Mouse (Mus musculus) stomach, postnatal 0 days (tissue): ENCODE measurements around the gene 9930022D16Rik. TPM values are rescaled to one million over a fixed set of nuclear protein-coding genes. Genes with fewer than 3 reads are reported as not detected.

Experiments
- ATAC-seq: fragments of 200-750 bp; cut with Nextera tagmentation; 2 replicates; pipeline ENCODE4 v1.8.0; 2017; ENCODE audit not compliant: low FRiP score, low TSS enrichment
- DNase-seq: peaks from one replicate; pipeline ENCODE4 v3.0.0-alpha.2; 2016; ENCODE audit warnings: low spot score
- H3K27ac ChIP-seq: fragments of 300-500 bp; sonication (generic); replicated peaks from 2 replicates; pipeline ENCODE4 v1.5.1; 2014; ENCODE audit warnings: mild to moderate bottlenecking, control low read depth
- H3K27me3 ChIP-seq: fragments of 300-500 bp; sonication (generic); 2 replicates; pipeline ENCODE4 v1.6.1; 2014; ENCODE audit warnings: low read length; ENCODE audit not compliant: control insufficient read depth, insufficient read depth
- H3K36me3 ChIP-seq: fragments of 300-500 bp; sonication (generic); 2 replicates; pipeline ENCODE4 v1.6.1; 2014; ENCODE audit warnings: low read length, mixed read lengths; ENCODE audit not compliant: control insufficient read depth, insufficient read depth
- H3K4me1 ChIP-seq: fragments of 300-500 bp; sonication (generic); replicated peaks from 2 replicates; pipeline ENCODE4 v1.6.1; 2014; ENCODE audit warnings: antibody characterized with exemption; ENCODE audit not compliant: control insufficient read depth, insufficient read depth
- H3K4me2 ChIP-seq: fragments of 300-500 bp; sonication (generic); replicated peaks from 2 replicates; pipeline ENCODE4 v1.6.1; 2014; ENCODE audit warnings: low read depth, mild to moderate bottlenecking, control low read depth, moderate library complexity
- H3K4me3 ChIP-seq: fragments of 300-500 bp; sonication (generic); 2 replicates; pipeline ENCODE4 v1.5.1; 2014; ENCODE audit warnings: low read depth, low read length, control low read depth
- H3K9ac ChIP-seq: fragments of 300-500 bp; sonication (generic); 2 replicates; pipeline ENCODE4 v1.6.1; 2014; ENCODE audit warnings: mild to moderate bottlenecking, low read length, control low read depth, mixed read lengths
- H3K9me3 ChIP-seq: fragments of 300-500 bp; sonication (generic); 2 replicates; pipeline ENCODE4 v1.6.1; 2016; ENCODE audit warnings: low read length; ENCODE audit not compliant: control insufficient read depth
- CTCF ChIP-seq: IDR thresholded peaks from 2 replicates; pipeline ENCODE4 v1.5.1; 2016; ENCODE audit warnings: antibody characterized with exemption, low read depth, mild to moderate bottlenecking, moderate library complexity
- EP300 ChIP-seq: optimal IDR thresholded peaks from 2 replicates; pipeline ENCODE3; 2016; ENCODE audit warnings: antibody characterized with exemption
- WGBS: fragments of 180-500 bp; shearing (Covaris S2); extraction: QIAGEN DNeasy Blood & Tissue Kit; methylation state at CpG from one replicate; pipeline ENCODE4 v1.1.7; 2014; 5-methylcytosine and 5-hydroxymethylcytosine counted together
- microRNA-seq: library from miRNA; unstranded; fragments of <30 nt; microRNA quantifications from one replicate; pipeline ENCODE4, GENCODE M21; 2016
- polyA plus RNA-seq: library from polyadenylated mRNA; unstranded; fragments of >200 nt; fragmentation: Nextera tagmentation; extraction: Ambion mirVana; gene quantifications from 2 replicates; pipeline ENCODE4 v1.2.1, GENCODE M21; 2015

The 9930022D16Rik gene
- polyA plus RNA-seq, 1 experiment from 2014 or later: not detected

- H3K36me3 ChIP-seq: no peaks in the 10 kb centered on the region
- H3K9ac ChIP-seq: no peak overlapping the region
- H3K9me3 ChIP-seq: no peaks in the 10 kb centered on the region
- DNase-seq: no peak
- no peaks in the 10 kb centered on the region for H3K4me1 ChIP-seq
- no peak overlapping the region for H3K4me3 ChIP-seq
- H3K4me2 ChIP-seq: no peak overlapping the region
- H3K27me3 ChIP-seq: no peaks in the 10 kb centered on the region
- WGBS: 45% methylated on average over 5 of the region's 5 CpGs
- TF ChIP-seq EP300 (no peak), CTCF (no peak)
- no peak overlapping the region for H3K27ac ChIP-seq
- ATAC-seq: no peak
Measured at GRCm38 (mm10) chr11:109460586-109460985, 46.9 kb downstream of the 9930022D16Rik start.

- Histone ChIP-seq H3K27ac (no peak overlapping the region), H3K4me1 (no peaks in the 10 kb centered on the region), H3K4me2 (no peak overlapping the region), H3K9me3 (no peaks in the 10 kb centered on the region), H3K4me3 (no peak overlapping the region), H3K27me3 (no peaks in the 10 kb centered on the region), H3K36me3 (no peaks in the 10 kb centered on the region), H3K9ac (no peak overlapping the region)
- WGBS: 82% methylated on average over 4 of the region's 4 CpGs
- ATAC-seq (no peak), DNase-seq (no peak)
- no peak for TF ChIP-seq EP300
- no peak for TF ChIP-seq CTCF
Measured at GRCm38 (mm10) chr11:109465068-109465467, 51.4 kb downstream of the 9930022D16Rik start.

- H3K4me2 ChIP-seq: no peak overlapping the region
- H3K4me1 ChIP-seq: no peaks in the 10 kb centered on the region
- no peak for TF ChIP-seq EP300
- TF ChIP-seq CTCF: no peak
- H3K4me3 ChIP-seq: no peak overlapping the region
- no peak overlapping the region for H3K27ac ChIP-seq
- H3K9ac ChIP-seq: no peak overlapping the region
- no peaks in the 10 kb centered on the region for H3K27me3 ChIP-seq
- ATAC-seq (no peak), DNase-seq (no peak)
- whole genome bisulfite sequencing: 57% methylated on average over 8 of the region's 8 CpGs
- H3K9me3 ChIP-seq: no peaks in the 10 kb centered on the region
- no peaks in the 10 kb centered on the region for H3K36me3 ChIP-seq
Measured at GRCm38 (mm10) chr11:109466987-109467386, 53.3 kb downstream of the 9930022D16Rik start.

DNA sequence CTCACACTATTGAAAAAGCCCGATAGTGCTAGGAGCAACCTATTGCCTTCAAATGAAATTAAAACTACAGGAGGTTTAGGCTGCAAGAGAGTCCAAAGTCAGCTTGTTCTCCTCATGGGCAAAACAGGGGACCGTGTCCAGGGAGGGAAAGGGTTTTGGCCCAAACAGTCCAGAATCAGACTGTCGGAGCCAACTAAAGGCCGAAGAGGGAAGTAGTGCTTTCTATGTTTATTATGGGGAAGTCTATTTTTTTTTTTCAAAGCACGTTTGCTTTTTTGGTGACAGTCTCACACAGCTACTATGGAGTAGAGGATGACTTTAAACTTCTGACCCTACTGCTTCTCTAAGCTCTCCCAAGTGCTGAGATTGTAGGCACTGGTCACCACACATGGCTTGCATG, 54.4 kb downstream of the 9930022D16Rik start:
- 63% methylated on average over 5 of the region's 5 CpGs for WGBS
- H3K4me3 ChIP-seq: no peak overlapping the region

More for the DNA sequence above, 54.4 kb downstream of the 9930022D16Rik start:
- ATAC-seq (no peak), DNase-seq (no peak)
- TF ChIP-seq EP300: no peak
- no peak for TF ChIP-seq CTCF
- Histone ChIP-seq H3K27me3 (no peaks in the 10 kb centered on the region), H3K36me3 (no peaks in the 10 kb centered on the region), H3K9me3 (no peaks in the 10 kb centered on the region), H3K4me2 (no peak overlapping the region), H3K27ac (no peak overlapping the region), H3K4me1 (no peaks in the 10 kb centered on the region), H3K9ac (no peak overlapping the region)

Small RNA genes lying within 50 kb of the gene (microRNA-seq; reads per million reads assigned to microRNA genes)
- not detected for gene Gm25540

Other genes starting within 250 kb of the 9930022D16Rik start
- gene Rgs9, start 115.8 kb upstream of the 9930022D16Rik start, polyA plus RNA-seq: 0.73 and 1.1 TPM in 2 replicates
- gene Gna13, start 51.1 kb upstream of the 9930022D16Rik start, polyA plus RNA-seq: 46.5 and 49.5 TPM in 2 replicates
- 21.5 and 22.1 TPM in 2 replicates for gene Amz2, start 12.0 kb downstream of the 9930022D16Rik start, polyA plus RNA-seq
- 3.2 and 3.5 TPM in 2 replicates for gene Arsg, start 59.5 kb downstream of the 9930022D16Rik start, polyA plus RNA-seq
- gene Slc16a6, start 59.7 kb downstream of the 9930022D16Rik start, polyA plus RNA-seq: 10.4 and 11.9 TPM in 2 replicates
- 35.3 and 40.5 TPM in 2 replicates for gene Wipi1, start 198.1 kb downstream of the 9930022D16Rik start, polyA plus RNA-seq
- gene Prkar1a, start 235.5 kb downstream of the 9930022D16Rik start, polyA plus RNA-seq: 176 and 177 TPM in 2 replicates